Mouse (Mus musculus) stomach, postnatal 0 days (tissue): ENCODE results near the gene Tomm40l. TPM values are rescaled to one million over a fixed set of nuclear protein-coding genes. Genes with fewer than 3 reads are reported as not detected.
A peak's percentile ranks its signal among the peaks of the same experiment; 100 is the strongest.

Experiments
- ATAC-seq: fragments of 200-750 bp; cut with Nextera tagmentation; 2 replicates; pipeline ENCODE4 v1.8.0; 2017; ENCODE audit not compliant: low FRiP score, low TSS enrichment
- DNase-seq: peaks from one replicate; pipeline ENCODE4 v3.0.0-alpha.2; 2016; ENCODE audit warnings: low spot score
- H3K27ac ChIP-seq: fragments of 300-500 bp; sonication (generic); replicated peaks from 2 replicates; pipeline ENCODE4 v1.5.1; 2014; ENCODE audit warnings: mild to moderate bottlenecking, control low read depth
- H3K27me3 ChIP-seq: fragments of 300-500 bp; sonication (generic); 2 replicates; pipeline ENCODE4 v1.6.1; 2014; ENCODE audit warnings: low read length; ENCODE audit not compliant: control insufficient read depth, insufficient read depth
- H3K36me3 ChIP-seq: fragments of 300-500 bp; sonication (generic); 2 replicates; pipeline ENCODE4 v1.6.1; 2014; ENCODE audit warnings: low read length, mixed read lengths; ENCODE audit not compliant: control insufficient read depth, insufficient read depth
- H3K4me1 ChIP-seq: fragments of 300-500 bp; sonication (generic); replicated peaks from 2 replicates; pipeline ENCODE4 v1.6.1; 2014; ENCODE audit warnings: antibody characterized with exemption; ENCODE audit not compliant: control insufficient read depth, insufficient read depth
- H3K4me2 ChIP-seq: fragments of 300-500 bp; sonication (generic); replicated peaks from 2 replicates; pipeline ENCODE4 v1.6.1; 2014; ENCODE audit warnings: low read depth, mild to moderate bottlenecking, control low read depth, moderate library complexity
- H3K4me3 ChIP-seq: fragments of 300-500 bp; sonication (generic); 2 replicates; pipeline ENCODE4 v1.5.1; 2014; ENCODE audit warnings: low read depth, low read length, control low read depth
- H3K9ac ChIP-seq: fragments of 300-500 bp; sonication (generic); 2 replicates; pipeline ENCODE4 v1.6.1; 2014; ENCODE audit warnings: mild to moderate bottlenecking, low read length, control low read depth, mixed read lengths
- H3K9me3 ChIP-seq: fragments of 300-500 bp; sonication (generic); 2 replicates; pipeline ENCODE4 v1.6.1; 2016; ENCODE audit warnings: low read length; ENCODE audit not compliant: control insufficient read depth
- CTCF ChIP-seq: IDR thresholded peaks from 2 replicates; pipeline ENCODE4 v1.5.1; 2016; ENCODE audit warnings: antibody characterized with exemption, low read depth, mild to moderate bottlenecking, moderate library complexity
- EP300 ChIP-seq: optimal IDR thresholded peaks from 2 replicates; pipeline ENCODE3; 2016; ENCODE audit warnings: antibody characterized with exemption
- WGBS: fragments of 180-500 bp; shearing (Covaris S2); extraction: QIAGEN DNeasy Blood & Tissue Kit; methylation state at CpG from one replicate; pipeline ENCODE4 v1.1.7; 2014; 5-methylcytosine and 5-hydroxymethylcytosine counted together
- polyA plus RNA-seq: library from polyadenylated mRNA; unstranded; fragments of >200 nt; fragmentation: Nextera tagmentation; extraction: Ambion mirVana; gene quantifications from 2 replicates; pipeline ENCODE4 v1.2.1, GENCODE M21; 2015

The Tomm40l gene
- polyA plus RNA-seq, 1 experiment from 2014 or later = 19.6 TPM

GRCm38 (mm10) chr1:171195046-171195822 is 27.1 kb downstream of the Tomm40l start:
- Histone ChIP-seq H3K27ac (0 out of 2 replicates have a peak overlapping the region, but pooled peaks have one; percentile 8), H3K9ac (peak overlapping the region; percentile 62), H3K27me3 (no peaks in the 10 kb centered on the region), H3K4me1 (peaks cover 4% of the 10 kb centered on the region), H3K4me2 (peak overlapping the region; percentile 73), H3K4me3 (peak overlapping the region; percentile 58), H3K9me3 (no peaks in the 10 kb centered on the region), H3K36me3 (no peaks in the 10 kb centered on the region)
- ATAC-seq (no peak), DNase-seq (no peak)
- 21% methylated on average over 20 of the region's 20 CpGs for WGBS
- no peak for TF ChIP-seq EP300
- 0 out of 2 replicates have a peak, but pooled peaks have one; percentile 3 for TF ChIP-seq CTCF

- no peaks in the 10 kb centered on the region for H3K36me3 ChIP-seq
- no peak overlapping the region for H3K27ac ChIP-seq
- peaks cover 8% of the 10 kb centered on the region for H3K4me1 ChIP-seq
- peak overlapping the region; percentile 73 for H3K4me2 ChIP-seq
- TF ChIP-seq CTCF (no peak), EP300 (no peak)
- WGBS = 41% methylated on average over 11 of the region's 11 CpGs
- DNase-seq = no peak
- H3K9me3 ChIP-seq = no peaks in the 10 kb centered on the region
- H3K4me3 ChIP-seq = no peak overlapping the region
- ATAC-seq = no peak
- H3K27me3 ChIP-seq = no peaks in the 10 kb centered on the region
- H3K9ac ChIP-seq = no peak overlapping the region
Observed at GRCm38 (mm10) chr1:171193911-171194830, 28.1 kb downstream of the Tomm40l start.

DNA sequence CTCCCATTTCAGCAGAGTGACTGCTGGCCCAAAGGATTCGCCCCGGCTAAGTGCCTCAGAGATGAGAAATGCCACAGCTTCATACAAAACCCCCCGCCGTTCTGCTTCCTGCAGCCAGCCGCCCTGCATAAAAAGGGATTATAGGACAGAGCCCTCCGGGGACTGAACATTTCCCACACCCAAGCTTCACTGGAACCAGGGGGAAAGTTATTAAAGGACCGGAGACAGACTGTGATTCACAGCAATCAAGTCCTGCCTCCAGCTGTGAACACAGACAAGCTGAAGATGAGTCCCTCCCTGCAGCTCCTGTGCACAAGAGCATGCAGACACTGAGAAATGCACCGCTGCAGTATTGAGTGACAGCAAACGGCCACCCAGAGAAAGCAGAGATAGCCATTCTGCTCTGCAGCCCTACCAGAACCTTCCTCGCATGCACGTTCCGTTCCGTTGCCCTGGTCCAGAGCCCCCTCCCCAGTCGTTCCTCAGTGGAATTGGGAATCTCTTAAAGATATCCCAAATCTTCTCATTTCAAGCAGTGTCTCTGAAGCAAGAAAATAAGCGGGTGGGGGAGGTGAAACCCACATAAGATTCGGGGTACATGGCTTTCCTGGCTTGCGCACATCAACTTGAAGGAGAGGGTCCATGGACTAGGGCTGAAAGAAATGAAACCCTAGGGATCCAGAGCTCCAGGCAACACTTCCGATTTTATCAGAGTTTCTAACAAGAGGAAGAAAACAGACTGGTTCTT is 29.0 kb downstream of the Tomm40l start:
- Histone ChIP-seq H3K4me1 (peaks cover 8% of the 10 kb centered on the region), H3K4me3 (peak overlapping the region; percentile 16), H3K36me3 (no peaks in the 10 kb centered on the region), H3K27me3 (no peaks in the 10 kb centered on the region), H3K27ac (no peak overlapping the region), H3K9ac (no peak overlapping the region; the same call in 1 of the 2 replicates), H3K9me3 (no peaks in the 10 kb centered on the region), H3K4me2 (peak overlapping the region; percentile 39)
- WGBS = 14% methylated on average over 18 of the region's 18 CpGs
- ATAC-seq = no peak
- TF ChIP-seq CTCF = no peak
- no peak for TF ChIP-seq EP300
- DNase-seq = no peak

- H3K4me2 ChIP-seq = no peak overlapping the region
- H3K4me1 ChIP-seq = peaks cover 8% of the 10 kb centered on the region
- ATAC-seq = no peak
- TF ChIP-seq EP300 = no peak
- TF ChIP-seq CTCF = no peak
- H3K36me3 ChIP-seq = no peaks in the 10 kb centered on the region
- no peak overlapping the region for H3K4me3 ChIP-seq
- H3K27me3 ChIP-seq = no peaks in the 10 kb centered on the region
- no peaks in the 10 kb centered on the region for H3K9me3 ChIP-seq
- no peak overlapping the region for H3K27ac ChIP-seq
- H3K9ac ChIP-seq = no peak overlapping the region
- DNase-seq = no peak
- 58% methylated on average over 10 of the region's 10 CpGs for WGBS
Observed at GRCm38 (mm10) chr1:171192283-171192682, 30.0 kb downstream of the Tomm40l start.

GRCm38 (mm10) chr1:171190832-171191231 is 31.5 kb downstream of the Tomm40l start:
- Histone ChIP-seq H3K4me2 (no peak overlapping the region), H3K4me1 (peaks cover 7% of the 10 kb centered on the region), H3K27ac (no peak overlapping the region), H3K4me3 (no peak overlapping the region), H3K27me3 (no peaks in the 10 kb centered on the region), H3K9ac (no peak overlapping the region), H3K9me3 (no peaks in the 10 kb centered on the region), H3K36me3 (no peaks in the 10 kb centered on the region)
- no peak for TF ChIP-seq EP300
- no peak for TF ChIP-seq CTCF
- WGBS = 97% methylated on average over 9 of the region's 9 CpGs
- ATAC-seq (no peak), DNase-seq (no peak)
